Mouse (Mus musculus): ENCODE results near the gene Zfp764. TPM values are rescaled to one million over a fixed set of nuclear protein-coding genes. Genes with fewer than 3 reads are reported as not detected.
"Not testable (repeated sequence)": the region's sequence is repeated elsewhere in the genome, so short reads cannot be mapped to it uniquely, and the experiment has no call there.

Zfp764 gene
- total and polyA plus RNA-seq, 3 experiments: 0.57 to 4.9 (median 2.7) TPM

GRCm38 (mm10) chr7:127421388-127422191 is 15.0 kb upstream of the Zfp764 start, which contains the start of gene Zfp688:
Zfp688 (minus strand) TSS chr7:127422068.
- peaks cover 36% of the 10 kb centered on the region for H3K4me1 ChIP-seq (ENCODE audit: insufficient read depth, low read depth, low read length)
- peaks cover 32% of the 10 kb centered on the region for H3K36me3 ChIP-seq (replicated peaks)
- H3K4me3 ChIP-seq (ENCODE audit: low read depth, low read length): peak within 1 kb of the TSS; percentile 86
- peak; percentile 84; the same call in 1 of the 2 replicates for ATAC-seq (ENCODE audit: extremely low read depth, insufficient number of reproducible peaks, low FRiP score, poor library complexity, severe bottlenecking)
- peak; percentile 95 for DNase-seq (ENCODE audit: low spot score)
- H3K27me3 ChIP-seq (ENCODE audit: insufficient read depth, low read length): peaks cover 6% of the 10 kb centered on the region
- TF ChIP-seq POLR2AphosphoS5 (IDR thresholded peaks at IDR 0.05; ENCODE audit: insufficient replicate concordance, low read depth, low read length) (no peak), GATA2 (IDR thresholded peaks at IDR 0.05; ENCODE audit: borderline replicate concordance, low read depth, low read length) (no peak), CTCF (IDR thresholded peaks at IDR 0.05; ENCODE audit: low read depth, low read length) (no peak), TAL1 (conservative IDR thresholded peaks at IDR 0.05; ENCODE audit: low read depth, low read length) (no peak), GATA1 (IDR thresholded peaks at IDR 0.05; ENCODE audit: borderline replicate concordance, low read length) (no peak)
- H3K9me3 ChIP-seq (replicated peaks): no peaks in the 10 kb centered on the region

- Histone ChIP-seq H3K4me1 (ENCODE audit: insufficient read depth, low read depth, low read length) (peaks cover 10% of the 10 kb centered on the region), H3K9me3 (replicated peaks) (no peaks in the 10 kb centered on the region), H3K36me3 (replicated peaks) (no peaks in the 10 kb centered on the region), H3K27me3 (ENCODE audit: insufficient read depth, low read length) (peaks cover 4% of the 10 kb centered on the region), H3K4me3 (ENCODE audit: low read depth, low read length) (no peak overlapping the region)
- ATAC-seq (ENCODE audit: extremely low read depth, insufficient number of reproducible peaks, low FRiP score, poor library complexity, severe bottlenecking) (no peak), DNase-seq (ENCODE audit: low spot score) (no peak)
- TF ChIP-seq POLR2AphosphoS5 (IDR thresholded peaks at IDR 0.05; ENCODE audit: insufficient replicate concordance, low read depth, low read length): no peak
- no peak for TF ChIP-seq CTCF (IDR thresholded peaks at IDR 0.05; ENCODE audit: low read depth, low read length)
- no peak for TF ChIP-seq GATA1 (IDR thresholded peaks at IDR 0.05; ENCODE audit: borderline replicate concordance, low read length)
- no peak for TF ChIP-seq GATA2 (IDR thresholded peaks at IDR 0.05; ENCODE audit: borderline replicate concordance, low read depth, low read length)
- TF ChIP-seq TAL1 (conservative IDR thresholded peaks at IDR 0.05; ENCODE audit: low read depth, low read length): no peak
Observed at GRCm38 (mm10) chr7:127411418-127411817, 4.8 kb upstream of the Zfp764 start.

- not testable (repeated sequence) for H3K4me3 ChIP-seq (ENCODE audit: low read depth, low read length); H3K36me3 ChIP-seq (replicated peaks); DNase-seq (ENCODE audit: low spot score); H3K9me3 ChIP-seq (replicated peaks); H3K27me3 ChIP-seq (ENCODE audit: insufficient read depth, low read length); ATAC-seq (ENCODE audit: extremely low read depth, insufficient number of reproducible peaks, low FRiP score, poor library complexity, severe bottlenecking)
- H3K4me1 ChIP-seq (ENCODE audit: insufficient read depth, low read depth, low read length): peaks cover 15% of the 10 kb centered on the region
Observed at GRCm38 (mm10) chr7:127404101-127404500, 2.5 kb downstream of the Zfp764 start.

- no peaks in the 10 kb centered on the region for H3K9me3 ChIP-seq (replicated peaks)
- H3K27me3 ChIP-seq (ENCODE audit: insufficient read depth, low read length): peaks cover 8% of the 10 kb centered on the region
- ATAC-seq (ENCODE audit: extremely low read depth, insufficient number of reproducible peaks, low FRiP score, poor library complexity, severe bottlenecking) (no peak), DNase-seq (ENCODE audit: low spot score) (no peak)
- peaks cover 15% of the 10 kb centered on the region for H3K4me1 ChIP-seq (ENCODE audit: insufficient read depth, low read depth, low read length)
- H3K36me3 ChIP-seq (replicated peaks): peaks cover 3% of the 10 kb centered on the region
- H3K4me3 ChIP-seq (ENCODE audit: low read depth, low read length): no peak overlapping the region
- TF ChIP-seq TAL1 (conservative IDR thresholded peaks at IDR 0.05; ENCODE audit: low read depth, low read length) (no peak), GATA1 (IDR thresholded peaks at IDR 0.05; ENCODE audit: borderline replicate concordance, low read length) (no peak), GATA2 (IDR thresholded peaks at IDR 0.05; ENCODE audit: borderline replicate concordance, low read depth, low read length) (no peak), CTCF (IDR thresholded peaks at IDR 0.05; ENCODE audit: low read depth, low read length) (no peak), POLR2AphosphoS5 (IDR thresholded peaks at IDR 0.05; ENCODE audit: insufficient replicate concordance, low read depth, low read length) (no peak)
Observed at GRCm38 (mm10) chr7:127402980-127403379, 3.6 kb downstream of the Zfp764 start.

GRCm38 (mm10) chr7:127400355-127400754 is 6.3 kb downstream of the Zfp764 start:
- ATAC-seq (ENCODE audit: extremely low read depth, insufficient number of reproducible peaks, low FRiP score, poor library complexity, severe bottlenecking) (no peak), DNase-seq (ENCODE audit: low spot score) (no peak)
- peaks cover 3% of the 10 kb centered on the region for H3K36me3 ChIP-seq (replicated peaks)
- TF ChIP-seq TAL1 (conservative IDR thresholded peaks at IDR 0.05; ENCODE audit: low read depth, low read length) (no peak), GATA1 (IDR thresholded peaks at IDR 0.05; ENCODE audit: borderline replicate concordance, low read length) (no peak), CTCF (IDR thresholded peaks at IDR 0.05; ENCODE audit: low read depth, low read length) (no peak), GATA2 (IDR thresholded peaks at IDR 0.05; ENCODE audit: borderline replicate concordance, low read depth, low read length) (no peak), POLR2AphosphoS5 (IDR thresholded peaks at IDR 0.05; ENCODE audit: insufficient replicate concordance, low read depth, low read length) (no peak)
- no peak overlapping the region for H3K4me3 ChIP-seq (ENCODE audit: low read depth, low read length)
- H3K4me1 ChIP-seq (ENCODE audit: insufficient read depth, low read depth, low read length): no peaks in the 10 kb centered on the region
- no peaks in the 10 kb centered on the region for H3K9me3 ChIP-seq (replicated peaks)
- peaks cover 7% of the 10 kb centered on the region for H3K27me3 ChIP-seq (ENCODE audit: insufficient read depth, low read length)

- no peak for DNase-seq (ENCODE audit: low spot score)
- no peak for ATAC-seq (ENCODE audit: extremely low read depth, insufficient number of reproducible peaks, low FRiP score, poor library complexity, severe bottlenecking)
- Histone ChIP-seq H3K4me3 (ENCODE audit: low read depth, low read length) (peak overlapping the region; percentile 77), H3K9me3 (replicated peaks) (peaks cover 11% of the 10 kb centered on the region), H3K4me1 (ENCODE audit: insufficient read depth, low read depth, low read length) (peaks cover 28% of the 10 kb centered on the region), H3K36me3 (replicated peaks) (peaks cover 20% of the 10 kb centered on the region), H3K27me3 (ENCODE audit: insufficient read depth, low read length) (peaks cover 3% of the 10 kb centered on the region; the same call in 1 of the 2 replicates)
- no peak for TF ChIP-seq GATA1 (IDR thresholded peaks at IDR 0.05; ENCODE audit: borderline replicate concordance, low read length)
- no peak for TF ChIP-seq CTCF (IDR thresholded peaks at IDR 0.05; ENCODE audit: low read depth, low read length)
- TF ChIP-seq TAL1 (conservative IDR thresholded peaks at IDR 0.05; ENCODE audit: low read depth, low read length): no peak
- no peak for TF ChIP-seq GATA2 (IDR thresholded peaks at IDR 0.05; ENCODE audit: borderline replicate concordance, low read depth, low read length)
- no peak for TF ChIP-seq POLR2AphosphoS5 (IDR thresholded peaks at IDR 0.05; ENCODE audit: insufficient replicate concordance, low read depth, low read length)
Observed at GRCm38 (mm10) chr7:127393944-127394333, 12.7 kb downstream of the Zfp764 start.

Measured in G1E (cell line).